In the genomic region with DNA sequence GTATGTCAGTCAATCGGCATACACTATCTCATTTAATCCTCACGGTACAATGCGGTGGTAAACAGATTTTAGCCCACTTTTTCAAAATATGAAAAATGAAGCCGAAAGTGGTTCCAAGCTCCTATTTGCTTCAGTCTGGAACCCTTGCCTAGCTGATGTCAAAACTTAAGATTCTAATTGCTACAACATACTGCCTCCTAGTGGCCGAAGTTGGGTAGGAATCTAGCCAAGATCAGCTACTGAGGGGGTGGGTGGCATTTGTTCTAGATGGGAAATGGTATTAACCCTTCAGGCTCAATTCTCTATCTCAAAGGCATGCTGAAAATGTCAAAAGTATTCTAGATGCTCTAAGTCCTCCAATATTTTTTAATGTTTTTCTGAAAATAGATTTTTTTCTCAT, we compare ENCODE assay signal across 8 mouse cellular contexts.
DNase-seq lines count a peak whose midpoint lies in the region; ATAC-seq and TF ChIP-seq lines count a peak whose summit lies in the region.

No protein-coding gene starts in this region.

- intact Hi-C loops in left cerebral cortex, postnatal 10 days (cut with DNase I) = no loop called here

- DNase-seq in adrenal gland, adult 2 months = peak; percentile 12
- no peak for DNase-seq in adrenal gland, postnatal 25 days
- DNase-seq in left cerebral cortex, adult 11 months (ENCODE audit: low spot score) = peak; percentile 4
- no peak for DNase-seq in left cerebral cortex, adult 8-10 months (ENCODE audit: low spot score in 2 of 2)
- peak; percentile 57 for DNase-seq in brain, embryonic 14.5 days (ENCODE audit: low read depth)
- peak; percentile 7 to 30 for DNase-seq in left cerebral cortex, postnatal 10 days (ENCODE audit: extremely low spot score in 1 of 2, low spot score in 2 of 2)
- no peak for DNase-seq in spleen, adult 18-20 months

- ATAC-seq in activated CD4-positive, CD25-positive, alpha-beta regulatory T cell, adult 4 months = no peak

- peak; percentile 55; the same call in 1 of the 2 replicates for TF ChIP-seq CTCF in brain, embryonic 14.5 days (IDR thresholded peaks at IDR 0.05; ENCODE audit: borderline replicate concordance, extremely low read depth, insufficient read depth, insufficient read length)

- no peak for TF ChIP-seq POLR2A in brain, embryonic 14.5 days (IDR thresholded peaks at IDR 0.05; ENCODE audit: borderline replicate concordance, extremely low read depth, insufficient read depth, insufficient read length, poor library complexity, severe bottlenecking)

Comparison
In these comparisons a context has a peak if more than half of its experiments do, and no peak if none do; other contexts are left out.
1. DNase-seq: peak in adrenal gland, adult 2 months (single experiment), left cerebral cortex, adult 11 months (single experiment), brain, embryonic 14.5 days (single experiment) and left cerebral cortex, postnatal 10 days (2 of 2); none in adrenal gland, postnatal 25 days (single experiment), left cerebral cortex, adult 8-10 months (0 of 2) and spleen, adult 18-20 months (0 of 2).